Mouse (Mus musculus) A20 (cell line): ENCODE results near the gene Samd9l.
"Not testable (repeated sequence)": the region's sequence is repeated elsewhere in the genome, so short reads cannot be mapped to it uniquely, and the experiment has no call there.

Experiments
- DNase-seq: peaks from one replicate; pipeline ENCODE4 v3.0.0-alpha.2; 2011; ENCODE audit warnings: low read depth, low spot score

Gene Samd9l

DNA sequence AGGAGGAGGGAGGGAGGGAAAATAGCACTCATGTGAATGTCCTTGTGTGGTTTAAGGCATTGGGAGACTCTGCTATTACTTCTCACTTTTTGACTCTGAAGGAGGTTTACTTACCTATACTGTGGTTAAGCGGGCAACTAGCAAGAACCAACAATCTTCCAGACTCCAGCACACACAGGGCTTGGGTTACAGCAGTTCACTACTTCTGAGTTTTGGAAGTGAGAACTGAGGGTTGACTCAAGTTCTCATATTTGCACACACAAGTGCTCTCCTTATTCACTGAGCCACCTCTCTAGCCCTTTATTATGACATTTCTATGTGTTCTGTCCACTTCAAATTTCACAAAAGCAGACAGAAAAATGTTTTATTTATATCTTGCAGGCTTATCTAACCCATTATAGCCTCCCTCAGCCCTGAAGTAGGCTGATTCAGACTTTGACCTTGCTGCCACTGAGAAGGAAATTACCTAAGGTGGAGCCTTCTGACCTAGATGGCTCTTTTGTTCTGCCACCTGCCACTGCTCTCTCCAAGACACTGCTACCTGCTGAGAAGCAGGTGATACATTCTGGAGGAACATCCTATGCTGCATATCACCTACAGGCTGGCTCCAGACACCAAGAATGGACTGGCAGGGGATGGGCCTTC lies 55.6 kb downstream of the Samd9l start:
- DNase-seq: peak; percentile 20

DNA sequence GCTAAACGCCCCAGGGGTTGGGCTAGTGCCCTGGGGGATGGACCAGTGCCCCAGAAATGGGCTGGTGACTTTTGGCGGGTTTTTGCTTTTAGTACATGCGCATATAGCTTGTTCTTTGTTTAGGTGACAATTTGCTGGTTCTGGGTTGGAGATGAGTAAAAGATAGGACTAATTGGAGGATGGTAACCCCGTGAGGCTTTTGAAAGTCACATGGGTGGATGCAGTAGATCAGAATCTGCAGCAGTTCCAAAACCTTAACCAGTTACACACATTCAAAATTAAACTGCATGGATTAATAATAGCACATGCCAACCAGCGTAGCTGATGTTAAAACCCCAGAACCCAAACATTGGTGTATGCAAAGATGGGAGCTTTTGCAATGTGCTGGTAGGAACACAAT lies 57.9 kb downstream of the Samd9l start:
- DNase-seq: no peak

DNA sequence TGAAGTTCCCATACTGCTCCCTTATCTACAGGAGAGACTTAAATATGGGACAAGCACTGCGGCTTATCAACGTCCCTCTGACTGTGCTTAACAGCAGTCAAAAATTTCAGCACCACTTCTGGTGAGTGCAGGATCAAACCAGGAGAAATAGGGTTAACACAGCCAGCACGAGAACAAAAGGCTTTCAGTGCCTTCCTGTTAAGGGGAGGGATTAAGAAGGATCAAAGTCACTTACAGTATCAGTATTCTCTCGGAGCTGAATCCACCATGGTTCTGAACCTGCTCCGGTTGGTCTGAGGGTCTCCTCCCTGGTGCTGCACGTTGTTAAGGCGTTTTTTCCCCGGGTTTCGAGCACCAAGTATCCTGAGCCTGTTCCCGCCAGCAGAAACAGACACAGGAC lies 58.4 kb downstream of the Samd9l start:
- DNase-seq: not testable (repeated sequence)

DNA sequence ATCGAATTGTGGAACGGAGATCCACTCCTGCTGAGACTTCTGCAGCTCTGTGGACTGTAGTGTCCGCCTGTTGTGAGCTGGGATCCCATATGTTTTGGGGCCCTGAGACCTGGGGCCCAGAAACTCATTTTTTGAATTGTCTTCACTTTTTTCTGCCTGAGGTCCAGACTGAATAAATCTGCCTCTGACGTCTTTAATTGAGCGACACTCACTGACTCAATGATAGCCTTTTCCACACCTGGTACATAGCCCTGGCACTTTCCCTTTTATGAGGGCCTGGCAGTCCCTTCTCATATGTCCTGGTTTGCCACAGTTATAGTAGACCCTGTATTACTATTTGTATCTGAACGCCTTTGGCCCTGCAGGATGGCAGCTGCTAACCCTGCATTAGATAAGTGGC lies 60.2 kb downstream of the Samd9l start:
- DNase-seq: not testable (repeated sequence)
